Mouse (Mus musculus): ENCODE data around the gene Hadhb.
"Not testable (repeated sequence)": the region's sequence is repeated elsewhere in the genome, so short reads cannot be mapped to it uniquely, and the experiment has no call there.

Hadhb gene

GRCm38 (mm10) chr5:30172931-30173692 is 18.1 kb downstream of the Hadhb start:
- DNase-seq (ENCODE audit: low read depth, low spot score), result peak; percentile 32

GRCm38 (mm10) chr5:30175811-30176210 is 20.8 kb downstream of the Hadhb start:
- no peak for DNase-seq (ENCODE audit: low read depth, low spot score)

GRCm38 (mm10) chr5:30187687-30188485 is 32.8 kb downstream of the Hadhb start:
- DNase-seq (ENCODE audit: low read depth, low spot score), result no peak

GRCm38 (mm10) chr5:30192452-30192851 is 37.4 kb downstream of the Hadhb start:
- DNase-seq (ENCODE audit: low read depth, low spot score), result peak; percentile 22

GRCm38 (mm10) chr5:30195340-30195739 is 40.3 kb downstream of the Hadhb start:
- no peak for DNase-seq (ENCODE audit: low read depth, low spot score)

GRCm38 (mm10) chr5:30198257-30198656 is 43.2 kb downstream of the Hadhb start:
- peak; percentile 60 for DNase-seq (ENCODE audit: low read depth, low spot score)

GRCm38 (mm10) chr5:30201521-30201920 is 46.5 kb downstream of the Hadhb start:
- peak; percentile 73 for DNase-seq (ENCODE audit: low read depth, low spot score)

- DNase-seq (ENCODE audit: low read depth, low spot score), result no peak
Observed at GRCm38 (mm10) chr5:30202221-30202620, 47.2 kb downstream of the Hadhb start.

- DNase-seq (ENCODE audit: low read depth, low spot score), result no peak
Observed at GRCm38 (mm10) chr5:30203216-30203885, 48.3 kb downstream of the Hadhb start.

GRCm38 (mm10) chr5:30204441-30204840 is 49.4 kb downstream of the Hadhb start:
- DNase-seq (ENCODE audit: low read depth, low spot score), result no peak

- DNase-seq (ENCODE audit: low read depth, low spot score), result no peak
Observed at GRCm38 (mm10) chr5:30205034-30205433, 50.0 kb downstream of the Hadhb start.

GRCm38 (mm10) chr5:30205493-30205892 is 50.4 kb downstream of the Hadhb start, which contains the start of gene Adgrf3:
Adgrf3 (minus strand) TSS chr5:30205722.
- DNase-seq (ENCODE audit: low read depth, low spot score), result no peak

GRCm38 (mm10) chr5:30207276-30207675 is 52.2 kb downstream of the Hadhb start:
- peak; percentile 84 for DNase-seq (ENCODE audit: low read depth, low spot score)

GRCm38 (mm10) chr5:30210758-30211157 is 55.7 kb downstream of the Hadhb start:
- not testable (repeated sequence) for DNase-seq (ENCODE audit: low read depth, low spot score)

- peak; percentile 36 for DNase-seq (ENCODE audit: low read depth, low spot score)
Observed at GRCm38 (mm10) chr5:30214889-30215288, 59.8 kb downstream of the Hadhb start.

GRCm38 (mm10) chr5:30215970-30216369 is 60.9 kb downstream of the Hadhb start:
- no peak for DNase-seq (ENCODE audit: low read depth, low spot score)

GRCm38 (mm10) chr5:30219715-30220114 is 64.7 kb downstream of the Hadhb start:
- no peak for DNase-seq (ENCODE audit: low read depth, low spot score)

GRCm38 (mm10) chr5:30220666-30221065 is 65.6 kb downstream of the Hadhb start:
- DNase-seq (ENCODE audit: low read depth, low spot score), result no peak

- DNase-seq (ENCODE audit: low read depth, low spot score), result no peak
Observed at GRCm38 (mm10) chr5:30222681-30223080, 67.6 kb downstream of the Hadhb start.

- no peak for DNase-seq (ENCODE audit: low read depth, low spot score)
Observed at GRCm38 (mm10) chr5:30230901-30231300, 75.9 kb downstream of the Hadhb start.

- no peak for DNase-seq (ENCODE audit: low read depth, low spot score)
Observed at GRCm38 (mm10) chr5:30231891-30232270, 76.8 kb downstream of the Hadhb start.

All from ES-CJ7 (cell line).